Mouse (Mus musculus) yolk sac, embryonic 10.5 days (tissue): Measurements from ENCODE around the gene Lin7a.
"Not testable (repeated sequence)": the region's sequence is repeated elsewhere in the genome, so short reads cannot be mapped to it uniquely, and the experiment has no call there.

Source experiments
- DNase-seq: peaks from one replicate; pipeline ENCODE4 v3.0.0-alpha.2; 2017; ENCODE audit warnings: low spot score

The Lin7a gene

DNA sequence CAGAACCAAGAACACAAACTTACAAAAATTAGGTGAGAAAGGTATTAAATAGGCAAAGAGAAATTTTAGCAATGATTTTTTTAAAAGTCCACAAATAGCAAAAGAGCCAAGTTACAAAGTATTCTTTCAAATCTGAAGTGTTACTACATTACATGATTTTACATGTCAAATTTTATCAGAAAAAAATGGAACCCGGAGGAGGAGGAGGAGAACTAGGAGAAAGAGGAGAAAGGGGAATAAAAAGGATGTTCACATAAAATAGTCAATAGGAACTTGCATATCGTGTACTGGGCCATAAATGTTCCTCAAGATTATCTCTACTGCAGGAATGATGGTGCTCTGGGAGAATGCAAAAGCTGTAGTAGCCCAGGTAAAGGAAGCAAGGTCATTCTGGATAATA is 34.4 kb upstream of the Lin7a start:
- DNase-seq, result no peak

DNA sequence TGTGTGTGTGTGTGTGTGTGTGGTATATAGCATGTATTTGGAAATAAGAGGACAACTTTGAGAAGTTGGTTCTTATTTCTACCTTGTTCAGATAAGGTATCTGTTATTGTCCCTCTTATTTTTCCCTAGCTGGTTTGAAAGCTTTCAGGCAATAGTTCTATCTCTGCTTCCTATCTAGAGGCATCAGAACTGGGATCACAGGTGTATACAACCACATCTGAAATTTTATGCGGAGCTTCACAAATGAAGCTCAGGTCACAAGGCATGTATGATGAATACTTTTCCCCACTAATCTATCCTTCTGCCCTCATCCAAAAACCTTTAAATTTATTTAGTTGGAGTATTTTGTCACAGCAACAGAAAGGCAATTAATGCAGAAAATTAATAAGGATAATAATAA is 33.8 kb upstream of the Lin7a start:
- DNase-seq, result no peak

DNA sequence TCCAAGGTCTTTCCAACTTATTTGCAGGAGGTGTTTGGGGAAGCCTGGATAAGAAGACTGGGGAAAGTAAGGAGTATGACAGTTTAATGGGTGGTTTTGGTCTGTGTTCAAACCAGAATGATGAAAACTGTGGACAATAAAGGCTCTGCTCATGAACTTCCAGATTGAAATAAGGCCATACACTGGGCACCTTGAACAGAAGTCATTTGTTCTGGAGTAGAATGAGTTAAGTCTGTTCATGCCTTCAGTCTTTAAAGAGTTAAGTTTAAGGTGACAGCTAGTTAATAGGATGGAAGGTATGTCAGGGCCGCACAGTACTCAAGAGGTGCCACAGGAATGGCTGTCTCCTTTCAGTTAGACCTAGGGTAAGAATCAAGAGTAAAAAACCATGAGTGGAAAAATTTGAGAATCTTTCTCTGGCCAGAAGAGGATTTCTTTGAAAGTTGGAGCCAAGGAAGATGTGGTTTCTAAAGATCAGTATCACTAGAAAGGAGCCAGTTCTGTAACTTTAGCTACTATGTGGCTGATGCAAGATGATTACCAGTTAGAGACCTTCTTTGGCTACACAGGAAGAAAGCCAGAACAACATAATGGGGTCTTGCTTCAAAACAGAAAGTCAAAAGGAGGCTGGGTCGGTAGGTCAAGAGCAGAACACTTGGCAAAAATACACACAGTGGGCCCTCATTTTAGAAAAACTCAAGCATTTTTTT is 33.2 kb upstream of the Lin7a start:
- no peak for DNase-seq

DNA sequence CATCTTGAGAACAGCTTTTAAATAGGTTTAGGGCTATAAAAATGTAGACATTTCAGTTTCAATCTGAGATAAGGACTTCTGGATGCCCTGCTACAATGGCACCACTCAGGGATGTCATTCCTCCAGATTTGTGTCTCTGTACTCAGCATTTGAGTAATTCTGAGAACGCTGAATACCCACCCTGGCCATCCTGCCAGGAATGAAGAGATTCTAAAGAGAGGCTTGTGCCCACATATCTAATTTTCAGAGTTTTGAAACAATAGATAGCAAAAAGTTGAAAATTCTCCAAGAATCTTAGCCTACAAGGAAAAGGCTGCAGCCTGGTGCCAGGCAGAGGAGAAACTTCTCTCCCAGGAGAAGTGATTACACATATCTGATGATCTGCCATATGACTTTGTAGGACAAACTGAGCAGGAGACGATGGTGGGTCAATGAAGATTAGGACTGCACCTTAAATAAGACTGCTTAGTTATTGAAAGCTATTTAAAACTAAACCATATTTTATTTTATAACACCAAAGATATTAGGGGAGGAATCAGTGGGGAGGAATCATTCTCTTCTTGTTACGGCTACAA is 32.5 kb upstream of the Lin7a start:
- DNase-seq, result no peak

GRCm38 (mm10) chr10:107239651-107240330 is 31.7 kb upstream of the Lin7a start:
- DNase-seq, result no peak

DNA sequence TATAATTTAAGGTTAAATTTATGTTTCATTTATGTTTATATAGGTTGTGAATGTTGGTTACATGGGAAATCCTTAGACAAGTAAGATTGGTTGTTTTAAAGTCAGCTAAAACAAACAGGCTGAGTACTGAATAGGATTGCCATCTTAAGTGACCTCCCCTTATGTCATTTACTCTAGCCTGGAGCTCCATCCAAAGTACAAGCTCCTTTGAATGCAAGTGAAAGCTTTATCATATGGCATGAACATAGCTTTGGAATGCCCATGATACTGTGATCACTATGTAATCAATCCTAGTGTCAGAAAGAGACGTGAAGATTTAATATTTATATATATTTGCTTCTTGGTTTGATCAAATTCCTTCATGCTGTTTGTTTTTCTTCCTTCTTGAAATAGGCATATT is 31.0 kb upstream of the Lin7a start:
- no peak for DNase-seq

GRCm38 (mm10) chr10:107240986-107241385 is 30.5 kb upstream of the Lin7a start:
- no peak for DNase-seq

- no peak for DNase-seq
These were observed 30.1 kb upstream of the Lin7a start for GRCm38 (mm10) chr10:107241406-107241805.

DNA sequence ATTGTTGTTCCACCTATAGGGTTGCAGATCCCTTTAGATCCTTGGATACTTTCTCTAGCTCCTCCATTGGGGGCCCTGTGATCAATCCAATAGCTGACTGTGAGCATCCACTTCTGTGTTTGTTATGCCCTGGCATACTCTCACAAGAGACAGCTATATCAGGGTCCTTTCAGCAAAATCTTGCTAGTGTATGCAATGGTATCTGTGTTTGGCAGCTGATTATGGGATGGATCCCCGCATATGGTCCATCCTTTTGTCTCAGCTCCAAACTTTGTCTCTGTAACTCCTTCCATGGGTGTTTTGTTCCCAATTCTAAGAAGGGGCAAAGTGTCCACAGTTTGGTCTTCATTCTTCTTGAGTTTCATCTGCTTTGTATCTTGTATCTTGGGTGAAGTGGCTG is 29.5 kb upstream of the Lin7a start:
- DNase-seq, result not testable (repeated sequence)

GRCm38 (mm10) chr10:107242696-107243400 is 28.6 kb upstream of the Lin7a start:
- DNase-seq, result no peak

- DNase-seq, result no peak
These were observed 27.3 kb upstream of the Lin7a start for GRCm38 (mm10) chr10:107244211-107244610.

- DNase-seq, result no peak
These were observed 26.6 kb upstream of the Lin7a start for GRCm38 (mm10) chr10:107244691-107245530.

DNA sequence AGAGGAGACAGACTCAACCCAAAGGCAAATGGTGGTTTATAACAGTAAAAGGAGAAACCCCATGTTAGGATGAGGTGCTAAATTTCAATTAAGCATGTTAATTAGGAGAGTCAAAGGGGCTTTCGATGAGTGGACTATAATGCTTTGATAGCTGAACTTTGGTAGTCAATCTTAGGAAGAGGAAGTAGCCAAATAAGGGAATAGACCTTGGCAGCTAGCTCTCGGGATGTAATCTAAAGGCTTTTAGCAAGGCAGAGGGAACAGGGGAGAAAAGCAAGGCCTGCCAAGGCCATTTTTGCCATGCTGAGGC is 26.0 kb upstream of the Lin7a start:
- DNase-seq, result no peak

- DNase-seq, result no peak
These were observed 25.5 kb upstream of the Lin7a start for GRCm38 (mm10) chr10:107245961-107246460.

GRCm38 (mm10) chr10:107247001-107247670 is 24.4 kb upstream of the Lin7a start:
- no peak for DNase-seq

DNA sequence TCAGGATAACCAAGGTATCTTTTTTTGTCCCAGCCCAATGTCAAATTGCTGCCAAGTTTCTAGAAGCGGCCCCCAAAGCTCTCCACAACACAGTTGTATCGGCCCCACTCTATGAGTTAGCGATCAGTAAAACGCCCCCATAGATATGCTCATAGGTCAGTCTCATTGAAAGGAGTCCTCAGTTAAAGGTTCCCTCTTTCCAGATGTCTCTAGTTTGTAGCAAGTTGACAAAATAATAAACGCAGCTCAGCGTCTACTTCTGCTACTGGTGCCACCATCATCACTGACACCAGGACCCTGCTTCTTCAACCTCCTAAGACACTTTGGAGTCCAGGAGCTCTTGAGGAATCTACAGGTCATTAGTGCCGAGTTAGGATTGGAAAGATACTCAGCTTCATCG is 23.0 kb upstream of the Lin7a start:
- DNase-seq, result no peak

- no peak for DNase-seq
These were observed 22.4 kb upstream of the Lin7a start for GRCm38 (mm10) chr10:107249056-107249455.

DNA sequence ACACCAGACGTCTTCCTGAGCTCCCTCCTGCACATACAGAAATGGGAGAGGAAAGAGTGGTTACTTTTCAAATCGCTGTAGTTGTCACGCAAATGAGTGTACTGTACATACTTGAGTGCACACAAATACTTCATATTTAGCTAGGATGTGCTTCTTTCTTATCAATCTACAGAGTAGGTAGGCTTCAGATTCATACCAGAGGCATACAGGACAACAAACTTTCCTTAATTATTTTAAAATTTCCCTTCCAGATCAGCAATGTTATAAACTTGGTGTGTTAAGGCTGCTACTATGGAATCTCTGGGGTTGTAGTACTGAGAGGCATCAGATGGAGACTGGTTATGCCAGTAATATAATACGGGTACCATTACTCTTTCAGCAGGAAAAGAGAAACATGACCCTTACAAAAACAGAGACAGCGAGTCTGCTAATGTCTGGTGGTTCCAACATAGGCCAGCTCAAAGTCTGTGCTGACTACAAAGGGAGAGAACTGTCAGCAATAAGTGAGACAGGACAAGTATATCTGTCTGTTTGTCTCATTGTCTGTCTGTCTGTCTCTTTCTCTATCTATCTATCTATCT is 21.8 kb upstream of the Lin7a start:
- no peak for DNase-seq

DNA sequence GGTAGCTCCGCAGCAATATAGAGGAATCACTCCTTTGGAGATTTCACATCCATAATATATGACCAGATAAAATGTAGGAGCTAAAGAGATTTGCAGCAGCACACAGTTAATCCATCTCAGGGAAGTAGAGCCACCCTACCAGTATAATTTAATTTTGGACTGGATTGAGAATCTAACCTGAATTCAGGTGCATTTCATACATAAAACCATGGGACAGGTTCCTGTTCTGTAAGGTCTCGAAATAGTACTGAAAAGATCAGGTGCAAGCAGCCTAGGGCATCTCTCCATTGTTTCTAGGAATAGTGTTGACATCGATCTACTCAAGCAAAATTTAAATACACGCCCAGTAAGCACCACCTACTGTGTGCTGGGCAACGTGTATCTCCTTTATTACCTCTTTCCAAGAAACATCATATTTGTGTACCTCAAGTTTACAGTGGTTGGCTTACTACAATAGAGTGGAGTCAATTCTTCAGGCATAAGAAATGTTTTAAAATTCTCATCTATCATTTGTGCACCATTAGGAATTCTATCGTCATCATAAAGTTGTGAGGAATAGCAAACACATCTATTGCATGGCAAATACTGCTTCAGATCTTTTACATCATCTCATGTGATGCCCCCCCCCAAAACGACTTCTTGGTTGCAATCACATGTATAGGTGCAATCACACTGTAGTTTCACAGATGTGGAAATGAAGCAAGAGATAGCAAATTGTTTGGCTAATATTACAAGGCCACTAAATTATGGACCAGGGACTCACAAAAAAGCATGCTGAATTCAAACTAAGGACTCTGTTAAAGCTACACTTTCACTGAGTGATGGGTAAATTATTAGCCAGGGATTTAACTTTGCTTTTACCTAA is 20.9 kb upstream of the Lin7a start:
- DNase-seq, result no peak

DNA sequence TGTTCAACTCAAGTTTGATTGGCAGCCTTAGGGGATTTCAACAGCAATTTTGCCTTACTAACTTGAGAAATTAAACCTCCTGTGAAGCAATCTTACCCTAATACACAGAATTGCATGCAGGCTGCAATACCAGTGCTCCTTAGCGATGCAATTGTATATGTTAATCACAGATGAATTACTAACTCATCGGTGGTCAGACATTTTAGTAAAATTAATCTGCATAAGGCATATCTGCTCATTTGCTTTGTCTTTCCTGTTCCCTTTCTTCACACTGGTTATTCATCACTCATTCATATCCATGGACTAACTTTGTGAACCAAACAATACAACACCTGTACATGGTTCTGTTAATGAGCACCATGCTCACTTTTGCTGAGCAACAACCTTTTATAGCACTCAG is 20.2 kb upstream of the Lin7a start:
- no peak for DNase-seq
